Mouse (Mus musculus) left cerebral cortex, adult 2 months (tissue): Measurements from ENCODE around the gene Mettl22. TPM values are rescaled to one million over a fixed set of nuclear protein-coding genes. Genes with fewer than 3 reads are reported as not detected.
A peak's percentile ranks its signal among the peaks of the same experiment; 100 is the strongest.

Experiments used
- DNase-seq, 2 experiments: peaks; one replicate each; pipeline ENCODE4 v3.0.0; 2021 to 2022; ENCODE audit warnings: low spot score in 2 of 2, mixed read lengths in 1 of 2; ENCODE audit errors: extremely low spot score in 1 of 2
- H3K27ac ChIP-seq: fragments of 200-600 bp; 2 replicates; pipeline ENCODE4 v1.8.1; 2022
- H3K4me3 ChIP-seq: fragments of 200-600 bp; 2 replicates; pipeline ENCODE4 v1.8.1; 2022
- CTCF ChIP-seq: fragments of 200-600 bp; IDR thresholded peaks from 2 replicates; pipeline ENCODE4 v1.8.1; 2022; ENCODE audit warnings: antibody characterized with exemption, mild to moderate bottlenecking, moderate library complexity
- intact Hi-C: fragments of 180-260 bp; cut with DNase I; formaldehyde crosslinking; loops from one replicate; pipeline ENCODE4 v1.15.1; 2025
- total RNA-seq, 2 experiments: library from RNA; stranded (reverse); gene quantifications; 2 replicates each; pipeline ENCODE4 v1.2.3; 2021

Mettl22 gene
- total RNA-seq, 2 experiments from 2014 or later, result 25.3 to 29.6 TPM

DNA sequence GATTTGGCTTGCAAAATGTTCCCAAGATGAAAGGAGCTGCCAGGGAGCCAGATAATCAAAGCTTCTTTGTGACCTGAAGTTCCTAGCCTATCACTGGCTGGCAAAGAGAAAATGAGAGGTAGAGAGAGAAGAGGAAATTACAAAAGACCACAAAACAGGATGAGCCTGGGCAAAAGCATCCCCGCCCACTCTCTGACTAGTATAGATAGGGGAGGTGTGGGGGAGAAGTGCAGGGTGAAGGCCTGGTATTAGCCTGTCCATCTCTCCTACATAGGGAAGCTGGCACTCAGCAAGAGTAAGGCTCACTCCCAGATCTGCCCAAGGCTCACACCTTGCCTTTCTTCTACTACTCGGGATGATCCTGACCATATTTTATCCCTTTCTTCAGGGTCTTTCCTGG is 15.4 kb upstream of the Mettl22 start:
- TF ChIP-seq CTCF, result no peak
- no peak for DNase-seq
- intact Hi-C loops, result no loop called here
- no peak overlapping the region for H3K4me3 ChIP-seq
- H3K27ac ChIP-seq, result no peak overlapping the region

- no peak for DNase-seq
- no peak for TF ChIP-seq CTCF
- intact Hi-C loops, result no loop called here
- no peak overlapping the region for H3K27ac ChIP-seq
- no peak overlapping the region for H3K4me3 ChIP-seq
Observed at GRCm38 (mm10) chr16:8458391-8458790, 12.2 kb upstream of the Mettl22 start.

DNA sequence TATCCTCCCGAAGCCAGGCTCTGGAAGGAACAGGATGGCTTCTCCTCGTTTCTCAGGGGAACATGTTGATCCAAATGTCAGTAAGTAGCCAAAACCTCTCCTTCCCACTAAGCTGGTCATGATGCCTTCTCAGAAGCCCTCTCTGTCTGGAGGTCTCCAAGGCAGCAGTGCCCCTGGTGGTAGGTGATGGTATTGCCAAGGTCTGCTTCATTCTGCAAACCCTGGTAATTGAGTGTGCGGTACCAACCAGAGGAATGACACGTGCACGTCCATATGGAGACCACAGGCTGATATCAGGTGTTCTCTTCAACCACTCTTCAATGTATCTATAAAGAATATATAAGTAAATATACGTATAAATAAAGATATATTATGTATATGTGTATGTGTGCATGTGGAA is 11.5 kb upstream of the Mettl22 start:
- intact Hi-C loops, result no loop called here
- Histone ChIP-seq H3K27ac (no peak overlapping the region), H3K4me3 (no peak overlapping the region)
- peak; percentile 28 to 65 for DNase-seq
- TF ChIP-seq CTCF, result peak; percentile 76

DNA sequence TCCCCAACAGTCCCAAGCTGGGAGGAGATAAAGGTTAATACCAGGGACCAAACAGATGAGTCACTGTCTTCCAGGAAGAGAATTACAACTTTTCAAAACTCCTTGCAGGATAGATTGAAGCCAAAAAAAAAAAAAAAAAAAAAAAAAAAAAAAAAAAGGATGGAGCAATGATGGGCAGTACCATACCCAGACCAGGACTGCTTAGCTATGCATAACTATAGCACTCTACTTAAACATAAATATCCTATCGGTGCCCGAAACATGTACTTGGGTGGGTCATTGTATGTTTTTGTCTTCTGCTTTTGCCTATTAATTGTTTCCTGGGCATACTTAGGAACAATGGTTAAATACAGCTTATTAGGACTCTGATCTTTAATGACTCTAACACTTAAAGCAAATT is 456 bp upstream of the Mettl22 start:
- no peak for DNase-seq
- intact Hi-C loops, result loop anchor here (5.0 kb wide), 1 partner anchor 58 kb away; no protein-coding TSS in a partner anchor
- no peak for TF ChIP-seq CTCF
- H3K27ac ChIP-seq, result no peak overlapping the region
- H3K4me3 ChIP-seq, result peak overlapping the region; percentile 67

DNA sequence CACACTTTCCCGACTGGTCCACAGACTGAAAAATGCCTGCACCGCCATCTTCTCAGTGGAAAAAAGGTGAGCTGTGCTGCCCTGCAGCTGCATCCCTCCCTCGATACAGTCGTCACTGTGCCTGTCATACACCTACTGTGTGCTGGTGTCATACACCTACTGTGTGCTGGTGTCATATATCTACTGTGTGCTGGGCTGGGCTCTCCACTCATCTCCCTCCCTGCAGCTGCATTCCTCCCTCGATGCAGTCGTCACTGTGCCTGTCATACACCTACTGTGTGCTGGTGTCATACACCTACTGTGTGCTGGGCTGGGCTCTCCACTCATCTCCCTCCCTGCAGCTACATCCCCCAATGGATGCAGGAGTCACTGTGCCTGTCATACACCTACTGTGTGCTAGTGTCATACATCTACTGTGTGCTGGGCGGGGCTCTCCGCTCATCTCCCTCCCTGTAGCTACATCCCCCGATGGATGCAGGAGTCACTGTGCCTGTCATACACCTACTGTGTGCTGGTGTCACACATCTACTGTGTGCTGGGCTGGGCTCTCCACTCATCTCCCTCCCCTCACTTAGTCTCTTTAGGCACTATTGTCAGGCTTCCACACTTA is 16.9 kb downstream of the Mettl22 start:
- no peak for TF ChIP-seq CTCF
- DNase-seq, result no peak
- intact Hi-C loops, result loop anchor here (2.0 kb wide), 1 partner anchor 75 kb away; no protein-coding TSS in a partner anchor
- Histone ChIP-seq H3K4me3 (no peak overlapping the region), H3K27ac (no peak overlapping the region)

DNA sequence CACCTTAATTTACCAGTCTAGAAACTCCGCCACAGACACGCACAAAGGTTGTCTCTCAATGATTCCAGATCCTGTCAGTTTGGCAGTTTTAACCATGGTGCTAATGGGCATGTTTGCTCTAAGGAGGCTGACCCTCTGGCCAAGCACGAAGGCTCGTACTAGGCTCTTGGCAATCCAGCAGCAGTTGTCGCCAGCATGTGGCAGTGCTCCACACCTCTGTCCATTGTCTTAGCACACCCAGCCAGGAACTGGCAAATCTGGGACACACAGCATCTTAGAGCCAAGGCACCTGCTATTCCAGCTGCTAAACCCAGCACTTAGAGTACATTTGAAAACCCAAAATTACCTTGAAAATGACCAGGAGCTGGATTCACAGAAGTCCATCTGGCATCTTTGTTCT is 18.8 kb downstream of the Mettl22 start:
- intact Hi-C loops, result loop anchor here (2.0 kb wide), 1 partner anchor 77 kb away; no protein-coding TSS in a partner anchor
- Histone ChIP-seq H3K27ac (no peak overlapping the region), H3K4me3 (no peak overlapping the region)
- no peak for TF ChIP-seq CTCF
- no peak for DNase-seq

DNA sequence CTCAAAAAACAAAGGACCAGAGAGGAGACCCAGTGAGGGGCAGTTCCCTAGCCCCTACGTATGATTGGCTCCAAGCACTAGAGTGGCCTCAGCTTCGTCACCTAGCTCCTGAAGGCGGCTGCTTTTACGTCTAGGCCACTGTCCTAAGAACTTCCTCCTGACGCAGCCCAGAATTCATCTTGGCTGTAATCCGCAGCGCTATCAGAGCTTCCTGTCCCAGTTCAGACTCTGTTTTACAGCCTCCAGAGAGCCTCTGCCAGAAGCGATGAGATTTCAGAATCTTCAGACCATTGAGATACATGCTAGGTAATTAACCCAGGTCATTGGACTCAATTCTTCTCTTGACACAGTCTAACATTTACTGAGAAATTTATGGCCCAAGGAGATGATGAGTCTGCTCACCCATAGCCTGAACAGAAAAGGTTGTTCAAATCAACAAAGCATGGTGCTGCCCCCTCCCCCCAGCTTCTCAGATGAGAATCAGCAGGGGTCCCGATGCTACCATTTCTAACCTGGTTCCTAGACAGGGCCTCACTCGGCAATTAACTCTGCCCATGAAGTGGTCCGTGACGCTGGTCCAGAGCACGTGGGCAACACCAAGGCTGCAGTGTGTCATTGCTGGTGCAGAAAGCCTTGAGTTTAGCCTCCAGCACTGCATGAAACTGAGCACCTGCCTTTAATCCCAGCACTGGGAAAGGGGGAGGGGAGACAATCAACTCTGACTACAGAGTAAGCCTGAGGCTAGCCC is 21.3 kb downstream of the Mettl22 start:
- no peak for DNase-seq
- Histone ChIP-seq H3K27ac (no peak overlapping the region), H3K4me3 (no peak overlapping the region)
- intact Hi-C loops, result loop anchor here (10.0 kb wide), 2 partner anchors 143 to 373 kb away; partner anchors contain the start of genes Pmm2 and Tmem186
- no peak for TF ChIP-seq CTCF

GRCm38 (mm10) chr16:8494268-8494667 is 23.7 kb downstream of the Mettl22 start:
- H3K27ac ChIP-seq, result no peak overlapping the region
- no peak overlapping the region for H3K4me3 ChIP-seq
- TF ChIP-seq CTCF, result peak; percentile 84
- peak; percentile 55 to 69 for DNase-seq
- intact Hi-C loops, result loop anchor here (1.0 to 10.0 kb wide), 3 partner anchors 141 to 371 kb away; partner anchors contain the start of genes Pmm2 and Tmem186

GRCm38 (mm10) chr16:8496967-8497366 is 26.4 kb downstream of the Mettl22 start:
- H3K27ac ChIP-seq, result no peak overlapping the region
- no peak for DNase-seq
- intact Hi-C loops, result loop anchor here (10.0 kb wide), 2 partner anchors 138 to 368 kb away; partner anchors contain the start of genes Pmm2 and Tmem186
- no peak overlapping the region for H3K4me3 ChIP-seq
- no peak for TF ChIP-seq CTCF

- DNase-seq, result no peak
- H3K4me3 ChIP-seq, result no peak overlapping the region
- TF ChIP-seq CTCF, result no peak
- no peak overlapping the region for H3K27ac ChIP-seq
- intact Hi-C loops, result no loop called here
Observed at GRCm38 (mm10) chr16:8504271-8504670, 33.7 kb downstream of the Mettl22 start.

- Histone ChIP-seq H3K27ac (no peak overlapping the region), H3K4me3 (no peak overlapping the region)
- intact Hi-C loops, result no loop called here
- TF ChIP-seq CTCF, result no peak
- no peak for DNase-seq
Observed at GRCm38 (mm10) chr16:8509894-8510293, 39.3 kb downstream of the Mettl22 start.

- intact Hi-C loops, result no loop called here
- Histone ChIP-seq H3K27ac (no peak overlapping the region), H3K4me3 (peak overlapping the region; percentile 87)
- no peak for TF ChIP-seq CTCF
- no peak for DNase-seq
Observed at GRCm38 (mm10) chr16:8512830-8513229, 42.2 kb downstream of the Mettl22 start.
